Mouse (Mus musculus) T-helper 17 cell (primary cell): ENCODE measurements around the gene Raly.

ENCODE experiments used
- in situ Hi-C, 2 experiments: fragments of 300-600 bp; cut with MboI, MseI; formaldehyde crosslinking; loops; 1 replicate in 1 of 2; 2 replicates in 1 of 2; pipeline ENCODE4 v1.15.1; 2025; ENCODE audit warnings: high pct_unique_total_duplicates in 2 of 2

The Raly gene

GRCm38 (mm10) chr2:154790656-154791483 lies at the start of gene Raly, which contains the start of gene a:
Gene Raly, plus strand, starts transcription at chr2:154791096.
Gene a, plus strand, starts transcription at chr2:154791402.
- in situ Hi-C loops: no loop called here

GRCm38 (mm10) chr2:154742911-154743819 lies 47.7 kb upstream of the Raly start:
- in situ Hi-C loops: no loop called here

- in situ Hi-C loops: no loop called here
Measured at GRCm38 (mm10) chr2:154743915-154744314, 47.0 kb upstream of the Raly start.

- in situ Hi-C loops: no loop called here
Measured at GRCm38 (mm10) chr2:154748383-154748782, 42.5 kb upstream of the Raly start.

- in situ Hi-C loops: no loop called here
Measured at GRCm38 (mm10) chr2:154749046-154750036, 41.6 kb upstream of the Raly start.

- in situ Hi-C loops: no loop called here
Measured at GRCm38 (mm10) chr2:154751924-154752323, 39.0 kb upstream of the Raly start.

- in situ Hi-C loops: no loop called here
Measured at GRCm38 (mm10) chr2:154754068-154754560, 36.8 kb upstream of the Raly start.

- in situ Hi-C loops: no loop called here
Measured at GRCm38 (mm10) chr2:154755791-154756190, 35.1 kb upstream of the Raly start.

- in situ Hi-C loops: no loop called here
Measured at GRCm38 (mm10) chr2:154757691-154758090, 33.2 kb upstream of the Raly start.

- in situ Hi-C loops: no loop called here
Measured at GRCm38 (mm10) chr2:154758454-154758853, 32.4 kb upstream of the Raly start.

- in situ Hi-C loops: loop anchor here in 1 of 2 experiments (10.0 kb wide), 1 partner anchor 58 kb away; no protein-coding TSS in a partner anchor
Measured at GRCm38 (mm10) chr2:154763226-154763625, 27.7 kb upstream of the Raly start.

- in situ Hi-C loops: loop anchor here in 1 of 2 experiments (10.0 kb wide), 1 partner anchor 60 kb away; no protein-coding TSS in a partner anchor
Measured at GRCm38 (mm10) chr2:154764828-154765497, 25.9 kb upstream of the Raly start.

- in situ Hi-C loops: loop anchor here in 1 of 2 experiments (10.0 kb wide), 1 partner anchor 61 kb away; no protein-coding TSS in a partner anchor
Measured at GRCm38 (mm10) chr2:154765554-154766008, 25.3 kb upstream of the Raly start.

GRCm38 (mm10) chr2:154767051-154767450 lies 23.8 kb upstream of the Raly start:
- in situ Hi-C loops: loop anchor here in 1 of 2 experiments (10.0 kb wide), 1 partner anchor 62 kb away; no protein-coding TSS in a partner anchor

GRCm38 (mm10) chr2:154769930-154770329 lies 21.0 kb upstream of the Raly start, which contains the start of gene Gm14214:
Gene Gm14214, minus strand, starts transcription at chr2:154770030.
- in situ Hi-C loops: loop anchor here in 1 of 2 experiments (10.0 kb wide), 1 partner anchor 65 kb away; no protein-coding TSS in a partner anchor

- in situ Hi-C loops: no loop called here
Measured at GRCm38 (mm10) chr2:154771604-154772003, 19.3 kb upstream of the Raly start.

GRCm38 (mm10) chr2:154774032-154774431 lies 16.9 kb upstream of the Raly start:
- in situ Hi-C loops: no loop called here

- in situ Hi-C loops: no loop called here
Measured at GRCm38 (mm10) chr2:154776496-154776895, 14.4 kb upstream of the Raly start.

- in situ Hi-C loops: no loop called here
Measured at GRCm38 (mm10) chr2:154779648-154780047, 11.2 kb upstream of the Raly start.

GRCm38 (mm10) chr2:154782361-154782760 lies 8.5 kb upstream of the Raly start:
- in situ Hi-C loops: no loop called here
